Mouse (Mus musculus): ENCODE data around the gene BC035044. TPM values are rescaled to one million over a fixed set of nuclear protein-coding genes. Genes with fewer than 3 reads are reported as not detected.
"Not testable (repeated sequence)": the region's sequence is repeated elsewhere in the genome, so short reads cannot be mapped to it uniquely, and the experiment has no call there.

The BC035044 gene
- polyA plus RNA-seq, 1 experiment from 2014 or later: 0.67 TPM

GRCm38 (mm10) chr6:128800696-128801095 lies 90.2 kb downstream of the BC035044 start:
- H3K4me3 ChIP-seq (ENCODE audit: low read depth, low read length); ATAC-seq (ENCODE audit: low FRiP score); H3K4me2 ChIP-seq; H3K9ac ChIP-seq (ENCODE audit: low read length); H3K36me3 ChIP-seq (ENCODE audit: control insufficient read depth, insufficient read depth, low read length); H3K27ac ChIP-seq (ENCODE audit: low read depth, low read length); H3K4me1 ChIP-seq (ENCODE audit: control insufficient read depth, insufficient read depth, low read length); H3K27me3 ChIP-seq (ENCODE audit: control insufficient read depth, insufficient read depth, low read length); H3K9me3 ChIP-seq (ENCODE audit: control insufficient read depth, low read length); DNase-seq (ENCODE audit: low spot score, missing footprints): not testable (repeated sequence)
- WGBS: 77% methylated on average over 5 of the region's 5 CpGs

DNA sequence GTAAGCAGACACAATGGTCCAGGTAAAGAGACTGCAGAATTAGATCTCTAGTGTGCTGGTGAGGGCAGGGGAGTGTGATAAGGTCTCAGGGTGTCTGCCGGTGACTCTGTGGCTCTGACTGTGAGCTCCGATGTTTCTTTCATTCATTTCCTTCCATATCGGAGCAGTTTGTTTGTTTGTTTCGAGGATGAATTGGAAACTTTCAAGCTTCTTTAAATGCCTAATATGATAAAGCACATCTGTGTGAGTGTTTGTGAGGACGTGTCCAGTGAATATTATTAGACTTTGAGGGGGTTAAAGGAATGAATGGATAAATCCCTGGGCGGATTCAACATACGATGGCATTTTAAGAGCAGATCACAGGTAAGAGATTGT lies 91.0 kb downstream of the BC035044 start:
- ATAC-seq (ENCODE audit: low FRiP score) (no peak), DNase-seq (ENCODE audit: low spot score, missing footprints) (peak; percentile 90)
- WGBS: 29% methylated on average over 7 of the region's 7 CpGs
- no peaks in the 10 kb centered on the region for H3K36me3 ChIP-seq (ENCODE audit: control insufficient read depth, insufficient read depth, low read length)
- peak overlapping the region; percentile 43; the same call in 1 of the 2 replicates for H3K9ac ChIP-seq (ENCODE audit: low read length)
- no peaks in the 10 kb centered on the region for H3K9me3 ChIP-seq (ENCODE audit: control insufficient read depth, low read length)
- H3K4me3 ChIP-seq (ENCODE audit: low read depth, low read length): peak overlapping the region; percentile 56
- no peak overlapping the region for H3K27ac ChIP-seq (ENCODE audit: low read depth, low read length)
- no peaks in the 10 kb centered on the region for H3K27me3 ChIP-seq (ENCODE audit: control insufficient read depth, insufficient read depth, low read length)
- peak overlapping the region; percentile 31 for H3K4me2 ChIP-seq
- H3K4me1 ChIP-seq (ENCODE audit: control insufficient read depth, insufficient read depth, low read length): peaks cover 5% of the 10 kb centered on the region; the same call in 1 of the 2 replicates

GRCm38 (mm10) chr6:128799144-128799895 lies 91.6 kb downstream of the BC035044 start:
- not testable (repeated sequence) for H3K9me3 ChIP-seq (ENCODE audit: control insufficient read depth, low read length); H3K36me3 ChIP-seq (ENCODE audit: control insufficient read depth, insufficient read depth, low read length); H3K4me1 ChIP-seq (ENCODE audit: control insufficient read depth, insufficient read depth, low read length); H3K27me3 ChIP-seq (ENCODE audit: control insufficient read depth, insufficient read depth, low read length); H3K27ac ChIP-seq (ENCODE audit: low read depth, low read length)
- DNase-seq (ENCODE audit: low spot score, missing footprints) (peak; percentile 100), ATAC-seq (ENCODE audit: low FRiP score) (peak; percentile 77)
- Histone ChIP-seq H3K4me2 (peak overlapping the region; percentile 38), H3K9ac (ENCODE audit: low read length) (peak overlapping the region; percentile 63), H3K4me3 (ENCODE audit: low read depth, low read length) (peak overlapping the region; percentile 56)
- under 1% methylated on average over 49 of the region's 49 CpGs for WGBS

Small RNA genes lying within 50 kb of the gene (microRNA-seq; reads per million reads assigned to microRNA genes)
- not detected for gene Gm27336

Other genes starting within 250 kb of the BC035044 start
- gene Clec2h, start 228.7 kb downstream of the BC035044 start, polyA plus RNA-seq (2014; fragmentation: Nextera tagmentation; extraction: Ambion mirVana): not detected in 2 replicates
- gene Klrb1, start 168.1 kb downstream of the BC035044 start, polyA plus RNA-seq (2014; fragmentation: Nextera tagmentation; extraction: Ambion mirVana): not detected in 2 replicates
- gene Klrb1c, start 101.9 kb downstream of the BC035044 start, polyA plus RNA-seq (2014; fragmentation: Nextera tagmentation; extraction: Ambion mirVana): 0.08 TPM in 1 of 2 replicates, not detected in the other
- not detected in 2 replicates for gene Gm44511, start 64.8 kb downstream of the BC035044 start, polyA plus RNA-seq (2014; fragmentation: Nextera tagmentation; extraction: Ambion mirVana)
- gene Klrb1b, start 64.8 kb downstream of the BC035044 start, polyA plus RNA-seq (2014; fragmentation: Nextera tagmentation; extraction: Ambion mirVana): not detected in 2 replicates
- gene Clec2i, start 3.5 kb downstream of the BC035044 start, polyA plus RNA-seq (2014; fragmentation: Nextera tagmentation; extraction: Ambion mirVana): not detected in 2 replicates
- gene Clec2g, start 43.3 kb upstream of the BC035044 start, polyA plus RNA-seq (2014; fragmentation: Nextera tagmentation; extraction: Ambion mirVana): not detected in 2 replicates
- gene Klrb1f, start 154.8 kb upstream of the BC035044 start, polyA plus RNA-seq (2014; fragmentation: Nextera tagmentation; extraction: Ambion mirVana): 0.23 and 0.28 TPM in 2 replicates
- not detected in 2 replicates for gene Clec2e, start 209.8 kb upstream of the BC035044 start, polyA plus RNA-seq (2014; fragmentation: Nextera tagmentation; extraction: Ambion mirVana)